Mouse (Mus musculus) forebrain, embryonic 10.5 days (tissue): ENCODE measurements around the gene Casp8ap2. TPM values are rescaled to one million over a fixed set of nuclear protein-coding genes. Genes with fewer than 3 reads are reported as not detected.

Source experiments
- DNase-seq: peaks from one replicate; pipeline ENCODE4 v3.0.0-alpha.2; 2017; ENCODE audit warnings: low spot score; ENCODE audit errors: extremely low spot score
- H3K27ac ChIP-seq: fragments of 300-500 bp; sonication (generic); 2 replicates; pipeline ENCODE4 v1.5.1; 2016; ENCODE audit warnings: mild to moderate bottlenecking
- H3K27me3 ChIP-seq: fragments of 300-500 bp; sonication (generic); 2 replicates; pipeline ENCODE4 v1.6.1; 2016; ENCODE audit warnings: mild to moderate bottlenecking; ENCODE audit not compliant: poor library complexity, severe bottlenecking
- H3K36me3 ChIP-seq: fragments of 300-500 bp; sonication (generic); replicated peaks from 2 replicates; pipeline ENCODE4 v1.6.1; 2016; ENCODE audit warnings: mild to moderate bottlenecking, moderate library complexity
- H3K4me1 ChIP-seq: fragments of 300-500 bp; sonication (generic); 2 replicates; pipeline ENCODE4 v1.6.1; 2016
- H3K4me3 ChIP-seq: fragments of 300-500 bp; sonication (generic); 2 replicates; pipeline ENCODE4 v1.5.1; 2016; ENCODE audit warnings: mild to moderate bottlenecking, moderate library complexity
- H3K9me3 ChIP-seq: fragments of 300-500 bp; sonication (generic); 2 replicates; pipeline ENCODE4 v1.6.1; 2016; ENCODE audit warnings: mild to moderate bottlenecking, moderate library complexity
- WGBS: fragments of 180-500 bp; shearing (Covaris S2); methylation state at CpG from one replicate; pipeline ENCODE4 v1.1.7; 2016; 5-methylcytosine and 5-hydroxymethylcytosine counted together
- polyA plus RNA-seq: library from polyadenylated mRNA; unstranded; fragments of >200 nt; fragmentation: Nextera tagmentation; extraction: Ambion mirVana; gene quantifications from 2 replicates; pipeline ENCODE4 v1.2.1, GENCODE M21; 2016

The Casp8ap2 gene
- polyA plus RNA-seq, 1 experiment from 2014 or later = 82.3 TPM

- no peaks in the 10 kb centered on the region for H3K4me1 ChIP-seq
- no peaks in the 10 kb centered on the region for H3K9me3 ChIP-seq
- H3K27me3 ChIP-seq = no peaks in the 10 kb centered on the region
- no peak overlapping the region for H3K27ac ChIP-seq
- DNase-seq = no peak
- H3K4me3 ChIP-seq = no peak overlapping the region
- 79% methylated on average over 3 of the region's 3 CpGs for WGBS
- H3K36me3 ChIP-seq = peaks cover 100% of the 10 kb centered on the region
These were observed 65.6 kb downstream of the Casp8ap2 start for GRCm38 (mm10) chr4:32680843-32681242.

- H3K4me3 ChIP-seq = no peak overlapping the region
These were observed 67.2 kb downstream of the Casp8ap2 start for GRCm38 (mm10) chr4:32682471-32682870.

GRCm38 (mm10) chr4:32683061-32683582 is 67.9 kb downstream of the Casp8ap2 start:
- WGBS = 91% methylated on average over 6 of the region's 6 CpGs
- Histone ChIP-seq H3K27ac (no peak overlapping the region), H3K36me3 (peaks cover 100% of the 10 kb centered on the region), H3K4me1 (no peaks in the 10 kb centered on the region), H3K9me3 (no peaks in the 10 kb centered on the region), H3K27me3 (no peaks in the 10 kb centered on the region), H3K4me3 (no peak overlapping the region)
- no peak for DNase-seq

More at GRCm38 (mm10) chr4:32682471-32682870, 67.2 kb downstream of the Casp8ap2 start:
- 94% methylated on average over 4 of the region's 4 CpGs for WGBS
- Histone ChIP-seq H3K9me3 (no peaks in the 10 kb centered on the region), H3K27ac (no peak overlapping the region), H3K36me3 (peaks cover 100% of the 10 kb centered on the region), H3K27me3 (no peaks in the 10 kb centered on the region), H3K4me1 (no peaks in the 10 kb centered on the region)
- DNase-seq = no peak

Other genes starting within 250 kb of the Casp8ap2 start
- not detected in 2 replicates for gene Gja10, start 12.7 kb upstream of the Casp8ap2 start, polyA plus RNA-seq
- 20.4 and 21.9 TPM in 2 replicates for gene Mdn1, start 41.7 kb downstream of the Casp8ap2 start, polyA plus RNA-seq
- 101 and 110 TPM in 2 replicates for gene Lyrm2, start 184.8 kb downstream of the Casp8ap2 start, polyA plus RNA-seq